In the genomic region with DNA sequence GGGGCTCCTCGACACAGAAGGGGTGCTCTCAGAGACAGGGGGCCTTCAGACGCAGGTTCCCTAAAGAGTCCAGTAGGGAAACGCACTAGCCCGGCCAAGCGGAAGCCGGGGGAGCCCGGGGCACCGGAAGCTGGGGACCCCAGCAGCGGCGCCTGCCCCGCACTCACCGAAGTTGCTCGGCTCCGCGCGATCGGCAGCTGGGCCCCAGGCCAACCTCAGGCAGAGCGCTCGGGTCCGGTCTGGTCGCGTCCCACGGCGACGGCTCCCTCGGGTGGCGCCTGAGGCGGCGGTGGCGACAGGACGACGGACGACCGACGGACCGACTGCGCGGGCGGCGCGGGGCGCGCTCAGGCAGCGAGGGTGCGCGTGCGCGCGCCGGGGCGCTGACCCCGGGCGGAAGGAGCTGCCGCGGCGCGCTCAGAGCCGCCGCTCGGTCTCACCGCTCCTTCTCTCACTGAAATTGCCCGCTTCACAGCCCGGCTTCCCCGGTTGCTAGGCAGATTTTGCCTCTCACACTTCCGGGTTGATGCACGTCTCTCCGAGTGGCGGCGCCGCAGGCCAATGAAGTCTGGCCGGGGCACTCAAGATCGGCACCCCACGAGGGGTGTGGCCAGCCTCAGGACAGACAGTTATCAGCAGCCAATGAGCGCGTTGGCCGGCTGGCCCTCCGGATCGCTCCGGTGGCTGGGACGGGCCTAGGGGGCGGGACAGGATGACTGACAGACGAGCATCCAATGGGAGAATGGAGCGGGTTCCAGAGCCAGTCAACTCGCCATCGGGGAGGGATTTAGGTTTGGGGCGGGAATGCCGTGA, we compare ENCODE assay signal across 7 mouse cellular contexts. TPM values are rescaled to one million over a fixed set of nuclear protein-coding genes. Genes with fewer than 3 reads are reported as not detected.
DNase-seq lines count a peak whose midpoint lies in the region; ATAC-seq lines count a peak whose summit lies in the region.

A gene (minus strand): TSS at position 609 of the 813 bp plus-strand sequence.

- ATAC-seq in embryonic facial prominence, embryonic 12.5 days (ENCODE audit: insufficient number of reproducible peaks, insufficient read depth, low FRiP score, low TSS enrichment): peak; percentile 100
- peak; percentile 100 for ATAC-seq in limb, embryonic 11.5 days (ENCODE audit: insufficient number of reproducible peaks, low FRiP score, low TSS enrichment, low read depth)
- peak; percentile 100 for ATAC-seq in midbrain, embryonic 14.5 days (ENCODE audit: low FRiP score, low TSS enrichment)

- H3K36me3 ChIP-seq in embryonic facial prominence, embryonic 12.5 days: peaks cover 5% of the 10 kb centered on the region; the same call in 1 of the 2 replicates
- no peaks in the 10 kb centered on the region for H3K36me3 ChIP-seq in limb, embryonic 11.5 days (ENCODE audit: control insufficient read depth, insufficient read depth, low read length)
- peaks cover 8% of the 10 kb centered on the region; the same call in 1 of the 2 replicates for H3K36me3 ChIP-seq in midbrain, embryonic 14.5 days (ENCODE audit: control insufficient read depth, insufficient read depth, low read length)

- H3K27me3 ChIP-seq in embryonic facial prominence, embryonic 12.5 days: no peaks in the 10 kb centered on the region
- no peaks in the 10 kb centered on the region for H3K27me3 ChIP-seq in limb, embryonic 11.5 days (ENCODE audit: control insufficient read depth, insufficient read depth, low read length)
- H3K27me3 ChIP-seq in midbrain, embryonic 14.5 days (ENCODE audit: control insufficient read depth, insufficient read depth, low read length): no peaks in the 10 kb centered on the region

- H3K27ac ChIP-seq in embryonic facial prominence, embryonic 12.5 days: peak within 1 kb of the TSS; percentile 84
- H3K27ac ChIP-seq in limb, embryonic 11.5 days (replicated peaks; ENCODE audit: low read depth, low read length): peak within 1 kb of the TSS; percentile 81
- peak within 1 kb of the TSS; percentile 86 for H3K27ac ChIP-seq in midbrain, embryonic 14.5 days (replicated peaks; ENCODE audit: low read depth, low read length)

- under 1% methylated on average over 87 of the region's 87 CpGs for WGBS in embryonic facial prominence, embryonic 12.5 days
- WGBS in limb, embryonic 11.5 days: under 1% methylated on average over 54 of the region's 87 CpGs
- WGBS in midbrain, embryonic 14.5 days: under 1% methylated on average over 83 of the region's 87 CpGs

- H3K4me3 ChIP-seq in embryonic facial prominence, embryonic 12.5 days: peak within 1 kb of the TSS; percentile 62
- H3K4me3 ChIP-seq in limb, embryonic 11.5 days (ENCODE audit: low read depth, low read length): peak within 1 kb of the TSS; percentile 79
- H3K4me3 ChIP-seq in midbrain, embryonic 14.5 days (replicated peaks; ENCODE audit: low read depth, low read length): peak within 1 kb of the TSS; percentile 95

- H3K4me1 ChIP-seq in embryonic facial prominence, embryonic 12.5 days: peaks cover 9% of the 10 kb centered on the region
- H3K4me1 ChIP-seq in limb, embryonic 11.5 days (ENCODE audit: control insufficient read depth, insufficient read depth, low read length): peaks cover 3% of the 10 kb centered on the region; the same call in 1 of the 2 replicates
- H3K4me1 ChIP-seq in midbrain, embryonic 14.5 days (ENCODE audit: control insufficient read depth, insufficient read depth, low read length): peaks cover 10% of the 10 kb centered on the region; the same call in 1 of the 2 replicates

- H3K9me3 ChIP-seq in embryonic facial prominence, embryonic 12.5 days: no peaks in the 10 kb centered on the region
- H3K9me3 ChIP-seq in limb, embryonic 11.5 days (ENCODE audit: control insufficient read depth, low read length): no peaks in the 10 kb centered on the region
- no peaks in the 10 kb centered on the region for H3K9me3 ChIP-seq in midbrain, embryonic 14.5 days (ENCODE audit: control insufficient read depth, low read length)

- peak within 1 kb of the TSS; percentile 82 for H3K4me2 ChIP-seq in embryonic facial prominence, embryonic 12.5 days (replicated peaks)
- peak within 1 kb of the TSS; percentile 74 for H3K4me2 ChIP-seq in limb, embryonic 11.5 days (ENCODE audit: low read depth, severe bottlenecking)
- H3K4me2 ChIP-seq in midbrain, embryonic 14.5 days (ENCODE audit: low read length): peak within 1 kb of the TSS; percentile 88

- H3K9ac ChIP-seq in embryonic facial prominence, embryonic 12.5 days: peak within 1 kb of the TSS; percentile 82
- peak within 1 kb of the TSS; percentile 79 for H3K9ac ChIP-seq in limb, embryonic 11.5 days (ENCODE audit: low read length)
- peak within 1 kb of the TSS; percentile 68 for H3K9ac ChIP-seq in midbrain, embryonic 14.5 days (replicated peaks; ENCODE audit: low read length)

- DNase-seq in adrenal gland, postnatal 25 days: peak; percentile 99
- DNase-seq in heart, adult 11 months: peak; percentile 100
- peak; percentile 100 for DNase-seq in kidney, adult 18-20 months
- DNase-seq in limb, embryonic 11.5 days (ENCODE audit: low spot score): peak; percentile 100
- peak; percentile 99 for DNase-seq in midbrain, embryonic 14.5 days
- DNase-seq in spleen, adult 18-20 months: peak; percentile 99 to 100

RNA-seq across cellular contexts. Expression of the gene that starts here (rescaled TPM):
- total RNA-seq in adrenal gland, postnatal 25 days (2021): 95.6 and 104 TPM in 2 replicates
- 49.8 and 63.0 TPM in 2 replicates for polyA plus RNA-seq in embryonic facial prominence, embryonic 12.5 days (2016; fragmentation: Nextera tagmentation; extraction: Ambion mirVana)
- polyA plus RNA-seq in limb, embryonic 11.5 days (2014; fragmentation: Nextera tagmentation; extraction: Ambion mirVana): 79.5 and 93.3 TPM in 2 replicates
- 22.6 and 28.1 TPM in 2 replicates for polyA plus RNA-seq in midbrain, embryonic 14.5 days (2014; fragmentation: Nextera tagmentation; extraction: Ambion mirVana)

Comparison
In these comparisons a context has a peak if more than half of its experiments do, and no peak if none do; other contexts are left out.
1. Peak in every context shown above with its lines: DNase-seq, ATAC-seq, H3K4me3 ChIP-seq and H3K27ac ChIP-seq.